Mouse (Mus musculus): Measurements from ENCODE around the gene Mrpl27.
"Not testable (repeated sequence)": the region's sequence is repeated elsewhere in the genome, so short reads cannot be mapped to it uniquely, and the experiment has no call there.

DNA sequence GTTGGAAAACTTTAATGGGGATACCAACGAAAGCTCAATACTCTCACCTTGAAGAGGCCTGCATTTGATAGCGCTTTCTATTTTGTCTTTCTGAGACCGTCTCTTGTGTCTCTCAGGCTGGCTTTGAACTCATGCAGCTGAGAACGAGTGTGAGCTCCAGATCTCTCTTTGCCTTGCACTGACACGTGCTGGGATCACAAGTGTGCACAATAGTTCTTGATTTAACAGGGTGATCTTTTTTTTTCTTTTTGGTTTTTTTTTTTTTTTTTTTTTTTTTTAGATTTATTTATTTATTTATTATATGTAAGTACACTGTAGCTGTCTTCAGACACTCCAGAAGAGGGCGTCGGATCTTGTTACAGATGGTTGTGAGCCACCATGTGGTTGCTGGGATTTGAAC lies 2.3 kb upstream of the Mrpl27 start:
- not testable (repeated sequence) for TF ChIP-seq CTCF (IDR thresholded peaks at IDR 0.05; ENCODE audit: control insufficient read depth, insufficient read depth, insufficient read length); MYOG (IDR thresholded peaks at IDR 0.05; ENCODE audit: control insufficient read depth, extremely low read depth, insufficient read length); MAX (IDR thresholded peaks at IDR 0.05); MYOD1 (IDR thresholded peaks at IDR 0.05; ENCODE audit: control insufficient read depth, insufficient read length, low read depth); FOSL1 (IDR thresholded peaks at IDR 0.05; ENCODE audit: insufficient read depth, low read length, poor library complexity, severe bottlenecking); USF1 (IDR thresholded peaks at IDR 0.05; ENCODE audit: low read depth); CEBPB (IDR thresholded peaks at IDR 0.05; ENCODE audit: low read depth)
